Mouse (Mus musculus) heart, adult 18-20 months (tissue): ENCODE results near the gene Synpo2. TPM values are rescaled to one million over a fixed set of nuclear protein-coding genes. Genes with fewer than 3 reads are reported as not detected.

Experiments used
- DNase-seq, 2 experiments: peaks; one replicate each; pipeline ENCODE4 v3.0.0; 2021 to 2022; ENCODE audit warnings: mixed read lengths in 1 of 2
- total RNA-seq, 2 experiments: library from RNA; stranded (reverse); gene quantifications; 2 replicates each; pipeline ENCODE4 v1.2.3; 2021

Synpo2 gene
- total RNA-seq, 2 experiments from 2014 or later, result 73.4 to 88.1 TPM

DNA sequence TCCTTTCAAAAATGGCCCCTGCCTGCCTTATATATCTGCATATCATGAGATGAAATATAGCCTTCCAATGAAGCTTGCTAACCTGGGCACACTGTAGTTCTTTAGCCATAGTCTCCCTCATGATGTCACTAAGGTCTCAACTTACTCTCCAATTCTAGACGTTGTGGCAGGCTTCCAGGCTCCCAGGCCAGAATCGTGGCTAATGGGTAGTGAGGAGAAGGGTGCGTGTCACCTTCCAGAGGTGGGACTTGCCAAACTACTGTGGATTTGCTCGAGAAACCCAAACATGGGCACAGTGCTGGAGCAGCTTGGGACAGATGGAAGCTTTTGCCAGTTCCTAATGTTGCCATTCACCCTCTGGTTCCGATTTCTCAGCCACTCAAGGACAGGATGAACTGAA, 69.5 kb downstream of the Synpo2 start:
- no peak for DNase-seq

DNA sequence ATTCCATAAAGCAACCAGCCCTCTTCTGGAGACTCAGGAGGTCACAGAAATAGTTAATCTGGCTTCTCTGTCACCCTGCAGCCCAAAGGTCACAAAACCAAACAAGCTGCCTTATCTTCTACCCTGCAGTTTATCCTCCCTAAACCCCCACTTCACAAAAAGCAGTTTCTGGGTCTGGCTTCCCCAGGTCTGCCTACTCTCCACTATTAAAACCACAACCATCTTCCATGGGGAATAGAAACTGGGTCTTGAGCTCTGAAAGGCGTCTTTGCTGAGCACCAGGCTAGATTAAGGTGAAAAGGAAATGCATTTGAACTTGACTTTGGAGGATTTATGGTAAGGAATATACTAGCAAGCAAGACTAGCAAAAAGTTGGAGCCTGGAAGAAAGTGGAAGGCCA, 71.8 kb downstream of the Synpo2 start:
- DNase-seq, result no peak

DNA sequence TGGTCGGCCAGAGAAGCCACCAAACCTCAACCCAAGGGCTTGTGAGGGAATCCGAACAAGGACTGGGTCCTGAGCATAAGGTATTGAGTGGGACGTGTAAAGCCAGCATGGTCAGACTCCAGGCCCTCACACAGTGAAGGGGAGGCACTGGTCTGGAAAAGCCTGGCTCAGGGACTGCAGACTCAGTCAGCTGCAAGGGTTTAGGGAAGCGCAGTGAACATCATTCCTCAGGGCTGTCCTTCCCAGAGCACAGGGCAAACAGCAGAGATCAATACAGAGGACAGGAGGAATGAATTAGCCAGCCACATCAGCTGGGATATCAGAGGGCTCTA, 72.8 kb downstream of the Synpo2 start:
- no peak for DNase-seq

DNA sequence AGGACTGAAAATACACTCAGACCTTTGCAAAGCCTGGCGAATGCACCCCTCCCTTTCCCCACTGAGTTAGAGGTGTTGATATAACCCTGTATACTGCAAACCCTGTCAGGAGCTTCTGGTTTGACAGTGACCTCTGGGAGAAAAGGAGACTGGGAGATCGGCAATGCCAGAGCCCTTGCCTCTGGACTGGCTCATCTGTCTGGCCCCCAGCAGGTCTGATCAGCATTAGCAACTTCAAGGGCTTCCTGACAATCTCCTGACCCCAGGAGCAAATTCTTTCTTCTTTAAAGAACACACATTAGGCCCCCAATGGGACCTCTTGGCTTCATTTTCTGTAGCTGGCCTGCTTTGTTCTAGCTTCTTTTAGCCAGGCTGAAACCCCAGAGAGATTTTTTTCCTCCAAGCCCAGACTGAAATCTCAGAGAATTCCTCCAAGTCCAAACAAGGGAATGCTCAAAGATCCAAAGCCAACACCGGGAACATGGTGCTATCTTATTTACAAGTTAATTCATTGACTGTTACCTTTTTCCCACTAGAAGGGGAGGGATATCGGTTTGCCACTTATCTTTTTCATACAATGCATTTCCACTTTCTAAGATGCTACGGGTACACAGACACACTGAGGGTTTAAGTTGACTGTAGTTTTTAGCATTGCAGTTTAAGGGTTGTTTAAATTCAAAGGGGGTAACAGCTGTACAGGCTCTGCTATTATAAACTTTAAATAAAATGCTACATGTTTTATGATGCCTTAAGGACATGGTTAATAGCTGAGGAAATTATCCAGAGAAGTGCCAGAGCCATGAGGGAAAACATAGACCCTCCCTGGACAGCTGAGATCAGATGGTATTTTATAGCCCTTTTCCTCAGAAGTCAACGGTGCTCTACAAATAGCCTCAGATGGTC, 73.4 kb downstream of the Synpo2 start:
- DNase-seq, result no peak

DNA sequence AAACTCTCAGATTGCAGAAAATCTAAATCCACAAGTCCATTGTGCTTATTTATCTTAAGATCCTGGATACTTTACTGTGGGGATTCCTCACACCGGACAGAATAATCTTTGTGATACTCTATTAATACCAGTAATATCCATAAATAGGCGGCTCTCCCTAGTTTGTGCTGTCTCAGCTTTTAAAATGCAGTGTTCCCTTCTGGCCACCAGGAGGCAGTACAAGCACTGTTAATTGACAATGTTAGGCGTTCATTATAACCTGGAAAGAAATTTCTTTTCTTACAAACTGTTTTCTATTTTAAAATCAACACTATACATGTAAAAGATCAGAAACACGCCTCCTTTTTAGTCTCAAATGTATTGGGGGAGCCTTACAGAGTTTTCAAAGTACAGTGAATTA, 75.2 kb downstream of the Synpo2 start:
- DNase-seq, result peak in 1 of 2 experiments; percentile 66

DNA sequence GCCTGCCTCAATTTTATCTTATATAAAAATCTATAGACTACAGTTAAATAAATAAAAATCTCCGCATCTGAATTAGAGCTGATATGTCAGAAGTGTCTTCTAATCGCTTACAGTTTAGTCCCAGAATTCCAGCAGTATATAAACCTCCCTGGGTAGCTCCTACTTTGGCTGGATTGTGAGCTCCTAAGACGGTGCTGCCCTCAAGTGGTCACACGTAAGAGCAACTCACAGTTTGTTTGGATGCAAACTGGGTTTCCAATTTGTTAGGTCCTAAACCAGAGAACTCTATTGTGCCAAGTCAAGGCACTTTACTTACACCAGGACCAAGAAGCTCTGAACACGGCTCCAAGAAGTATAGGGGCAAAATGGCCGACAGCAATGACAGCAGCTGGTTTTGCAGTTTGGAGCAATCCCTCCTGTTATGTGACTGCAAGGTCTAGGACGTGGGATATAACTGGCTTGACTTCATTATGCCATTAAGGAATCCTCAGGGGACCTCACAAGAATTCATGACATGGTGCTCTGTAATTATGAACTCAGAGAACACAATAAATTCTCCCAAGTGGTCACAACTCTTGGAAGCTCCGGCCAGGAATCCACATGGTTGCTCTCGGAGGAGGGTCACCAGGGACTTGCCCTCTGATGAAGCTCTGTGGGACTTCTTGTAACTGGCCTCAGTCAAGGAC, 76.7 kb downstream of the Synpo2 start:
- peak; percentile 74 to 82 for DNase-seq

DNA sequence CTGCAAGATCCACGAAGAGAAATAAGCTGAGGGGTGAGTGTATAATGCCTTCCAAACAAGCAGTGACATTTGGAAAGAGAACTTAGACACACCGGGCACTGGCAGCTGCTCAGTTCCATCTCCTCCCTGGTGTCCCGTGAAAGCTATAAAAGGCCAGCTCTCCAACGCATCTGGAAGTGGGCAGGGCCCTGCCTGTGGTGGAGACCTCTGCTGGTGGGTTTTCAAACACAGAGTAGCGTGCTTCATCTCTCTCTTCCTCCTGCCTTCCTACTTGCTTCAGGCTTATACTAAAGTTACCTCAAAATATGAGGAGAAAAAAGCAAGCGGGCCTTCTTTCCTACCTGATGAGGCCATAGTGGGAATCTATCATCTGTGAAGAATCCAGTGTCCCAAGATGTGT, 77.4 kb downstream of the Synpo2 start:
- DNase-seq, result peak; percentile 62 to 72

DNA sequence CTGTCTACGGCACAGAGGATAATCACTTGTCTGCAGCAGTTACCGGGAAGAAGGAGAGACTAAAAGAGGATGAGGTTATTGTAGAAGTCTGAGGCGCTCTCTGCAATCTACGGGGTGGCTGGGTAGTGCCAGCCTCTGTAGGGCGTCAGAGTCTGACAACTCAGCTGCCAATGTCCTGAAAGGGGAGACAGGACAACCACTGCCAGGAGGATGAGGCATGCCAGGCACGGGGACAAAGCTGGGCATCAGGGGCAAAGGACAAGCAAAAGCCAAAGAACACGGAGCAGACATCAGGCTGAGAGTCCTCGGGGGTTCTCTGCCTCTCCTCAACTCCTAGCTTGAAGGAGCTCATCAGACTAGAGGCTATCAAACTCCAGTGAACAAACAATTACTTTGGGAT, 82.6 kb downstream of the Synpo2 start:
- peak; percentile 51 to 72 for DNase-seq

DNA sequence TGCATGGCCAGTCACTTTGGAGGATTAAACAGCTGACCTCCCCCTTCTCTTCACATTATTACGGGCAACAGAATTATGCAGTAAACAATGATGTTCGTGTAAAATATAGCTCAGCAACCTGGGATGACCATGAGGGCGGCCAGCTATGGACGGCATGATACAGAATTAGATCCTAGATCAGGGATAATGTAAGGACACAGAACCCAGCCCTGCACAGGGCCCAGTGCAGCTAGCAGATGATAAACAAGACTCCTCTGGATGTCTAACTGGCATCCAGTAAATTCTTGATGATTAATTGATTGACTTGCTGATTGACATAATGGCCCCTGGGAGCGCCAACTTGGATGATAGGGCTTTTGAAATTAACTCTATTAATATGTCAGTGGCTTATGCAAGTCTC, 83.0 kb downstream of the Synpo2 start:
- no peak for DNase-seq

DNA sequence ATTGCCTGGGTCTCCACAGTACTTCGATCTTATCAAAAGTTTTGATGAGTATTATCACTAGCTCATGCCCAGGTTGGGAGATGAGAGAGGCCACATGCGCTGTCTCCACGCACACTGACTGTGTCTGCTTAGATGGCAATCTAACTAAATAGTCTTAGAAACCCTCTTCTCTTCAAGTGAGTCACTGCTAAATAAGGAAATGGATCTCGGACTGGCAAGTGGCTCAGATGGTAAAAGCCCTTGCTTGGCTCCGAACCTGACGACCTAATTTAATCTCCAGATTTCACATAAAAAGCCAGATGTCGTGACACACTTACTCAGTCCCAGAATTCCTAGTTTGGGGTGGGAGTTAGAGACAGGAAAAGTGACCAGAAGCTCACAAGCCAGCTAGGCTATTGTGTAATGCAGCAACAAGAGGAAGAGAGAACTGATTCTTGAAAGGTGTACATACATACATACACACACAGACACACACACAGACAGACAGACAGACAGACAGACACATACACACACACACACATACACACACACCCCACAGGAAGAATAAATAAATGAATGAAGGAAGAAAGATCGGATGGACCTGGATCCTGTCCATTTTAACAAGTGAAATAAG, 85.3 kb downstream of the Synpo2 start:
- no peak for DNase-seq

DNA sequence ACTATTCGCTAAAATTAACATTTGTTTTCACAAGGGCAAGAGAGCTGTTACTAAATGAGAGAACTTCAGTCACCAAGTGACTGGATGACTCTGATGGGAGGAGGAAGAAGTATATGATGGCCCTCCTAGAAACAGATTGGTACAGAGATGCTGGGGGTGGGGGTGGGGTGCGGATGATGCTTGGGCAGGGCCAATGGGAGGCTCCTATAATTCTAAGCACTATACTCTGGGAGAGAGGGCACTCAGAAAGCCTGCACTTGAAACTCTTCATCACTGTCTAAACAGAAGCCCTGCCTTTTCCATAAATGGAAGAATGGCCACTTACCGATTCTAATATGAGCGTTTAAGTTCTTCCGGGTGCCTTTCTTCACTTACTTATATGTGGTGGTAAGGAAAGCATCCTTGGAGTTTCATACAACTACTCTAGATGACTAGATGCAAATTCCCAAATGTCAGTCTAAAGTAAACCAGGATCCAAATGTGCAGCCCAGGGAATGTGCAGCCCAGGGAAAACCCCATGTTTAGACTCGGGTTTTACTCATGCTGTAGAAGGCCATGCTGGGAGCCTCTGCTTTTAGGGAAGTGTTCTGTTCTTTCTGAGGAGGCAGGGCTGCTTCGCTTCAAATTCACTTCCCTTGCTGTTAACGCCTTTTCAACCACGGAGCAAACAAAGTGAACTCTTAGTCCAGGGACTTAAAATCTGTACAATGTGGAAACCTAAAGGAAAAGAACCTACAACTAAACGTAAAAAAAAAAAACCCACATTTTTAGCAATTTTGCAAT, 86.4 kb downstream of the Synpo2 start:
- DNase-seq, result peak in 1 of 2 experiments; percentile 10

DNA sequence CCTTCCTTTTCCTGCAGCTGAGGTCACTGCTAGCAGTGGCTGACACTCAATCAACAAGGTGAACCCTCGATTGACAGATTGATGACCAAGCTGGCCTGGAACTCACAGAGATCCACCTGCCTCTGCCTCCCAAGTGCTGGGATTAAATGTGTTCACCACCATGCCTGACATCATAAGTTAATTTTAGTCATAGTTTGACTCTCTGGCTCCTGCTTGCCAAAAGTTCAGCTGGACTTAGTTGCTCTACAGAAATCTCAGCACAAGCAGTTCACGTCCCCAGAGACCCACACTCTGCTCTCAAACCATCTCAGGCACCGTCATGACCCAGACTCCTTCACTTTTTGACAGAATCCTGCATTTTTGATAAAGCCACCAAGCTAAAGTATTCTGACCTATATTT, 87.3 kb downstream of the Synpo2 start:
- peak in 1 of 2 experiments; percentile 21 for DNase-seq

DNA sequence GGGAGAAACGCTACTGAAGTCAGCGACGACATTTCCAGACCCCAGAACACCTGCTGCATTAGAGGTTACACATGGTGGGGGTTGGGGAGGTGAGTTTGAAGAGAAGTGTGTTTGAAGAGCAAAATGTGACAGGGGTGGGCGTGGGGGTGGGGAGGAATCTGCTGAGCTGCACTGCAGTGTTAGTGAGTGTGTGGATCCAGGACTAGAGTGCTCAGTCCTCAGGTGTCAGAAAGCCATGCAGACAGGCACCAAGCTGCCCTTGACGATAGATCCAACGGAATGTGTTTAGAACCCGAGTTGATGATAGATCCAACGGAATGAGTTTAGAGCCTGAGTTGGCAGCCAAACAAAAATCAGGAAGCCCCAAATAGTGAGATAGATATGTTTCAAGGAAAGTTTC, 89.4 kb downstream of the Synpo2 start:
- DNase-seq, result peak in 1 of 2 experiments; percentile 19

DNA sequence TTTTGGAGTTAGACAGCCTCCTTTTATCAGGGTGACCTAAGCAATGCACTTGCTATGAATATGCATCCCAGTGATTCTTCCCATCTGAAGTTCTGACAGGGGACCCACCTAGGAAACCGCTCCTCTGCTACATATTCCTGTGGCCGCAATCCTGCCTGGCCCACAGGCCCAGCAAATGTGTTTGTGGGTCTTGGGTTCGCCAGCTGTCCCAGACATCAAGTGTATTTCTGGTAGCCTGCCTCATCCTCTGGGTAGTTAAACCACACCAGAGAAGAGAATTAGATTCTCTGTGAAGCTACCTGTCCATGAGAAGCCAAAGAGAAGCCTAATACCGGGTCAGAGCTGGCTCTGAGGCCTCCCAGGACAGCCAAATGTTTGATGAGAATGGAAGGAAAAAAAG, 90.0 kb downstream of the Synpo2 start:
- no peak for DNase-seq

DNA sequence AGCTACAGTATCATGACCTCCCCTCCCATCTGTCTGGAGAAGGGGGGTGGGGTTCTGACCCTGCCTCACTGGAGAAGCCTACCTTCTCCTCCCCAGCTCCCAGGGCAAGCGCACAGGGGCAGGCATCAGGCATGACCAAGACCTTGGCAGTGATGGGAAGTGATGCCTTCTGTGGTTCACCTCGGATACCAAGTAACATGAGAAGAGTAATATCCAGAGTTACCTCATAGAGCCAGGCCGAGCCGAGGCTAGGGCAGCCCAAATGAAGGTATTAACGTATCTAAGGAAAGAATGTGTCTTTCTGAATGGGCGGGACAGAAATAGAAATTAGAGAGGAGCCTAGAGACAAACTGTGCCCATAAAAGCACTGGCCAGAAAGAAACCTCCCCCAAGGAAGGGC, 92.5 kb downstream of the Synpo2 start:
- peak in 1 of 2 experiments; percentile 40 for DNase-seq

DNA sequence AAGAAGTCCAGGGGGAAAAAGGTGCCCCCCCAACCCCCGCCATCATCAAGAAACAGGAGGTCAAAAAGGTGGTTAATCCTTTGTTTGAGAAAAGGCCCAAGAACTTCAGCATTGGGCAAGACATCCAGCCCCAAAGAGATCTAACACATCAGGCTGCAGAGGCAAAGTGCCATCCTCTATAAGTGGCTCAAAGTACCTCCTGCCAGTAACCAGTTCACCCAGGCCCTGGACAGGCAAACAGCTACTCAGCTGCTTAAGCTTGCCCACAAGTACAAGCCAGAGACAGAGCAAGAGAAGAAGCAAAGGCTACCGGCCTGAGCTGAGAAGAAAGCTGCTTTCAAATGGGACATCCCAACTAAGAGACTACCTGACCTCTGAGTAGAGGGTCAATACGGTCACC, 93.7 kb downstream of the Synpo2 start:
- DNase-seq, result peak in 1 of 2 experiments; percentile 56

DNA sequence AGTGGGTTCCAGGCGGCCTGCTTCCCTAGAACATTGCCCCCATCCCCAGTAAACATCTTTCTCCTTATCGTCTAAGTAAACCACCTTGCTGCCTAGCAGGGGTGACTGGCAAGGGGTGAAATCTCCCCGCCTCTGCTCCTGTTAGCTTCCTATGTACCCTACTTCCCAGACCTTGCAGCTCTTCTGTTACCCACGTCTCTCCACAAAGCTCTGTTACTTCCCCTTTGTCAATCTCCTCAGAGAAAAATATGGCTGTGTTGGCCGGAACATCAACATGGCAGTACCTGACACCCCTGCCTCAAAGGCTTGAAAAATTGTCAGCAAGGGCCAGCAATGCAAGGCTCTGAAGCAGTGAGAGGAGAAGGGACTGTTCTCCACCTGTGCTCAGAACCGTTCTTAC, 94.9 kb downstream of the Synpo2 start:
- no peak for DNase-seq

DNA sequence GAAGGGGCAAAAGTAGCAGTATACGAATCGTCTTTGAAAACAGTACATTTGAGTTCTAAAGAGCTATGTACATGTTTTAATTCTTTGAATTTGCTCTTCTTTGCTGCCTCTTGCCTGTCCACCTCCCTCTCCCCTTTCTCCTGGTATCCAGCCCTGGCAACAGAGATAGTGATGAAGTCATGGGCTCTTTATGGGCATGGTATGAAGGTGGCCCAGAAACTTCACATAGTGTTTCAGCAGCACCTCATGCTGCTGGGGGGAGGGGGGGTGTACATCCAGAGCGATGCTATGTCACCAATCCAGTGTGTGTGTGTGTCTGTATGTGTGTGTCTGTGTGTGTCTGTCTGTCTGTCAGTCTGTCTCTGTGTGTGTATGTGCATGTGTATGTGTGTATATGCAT, 95.8 kb downstream of the Synpo2 start:
- peak in 1 of 2 experiments; percentile 44 for DNase-seq

DNA sequence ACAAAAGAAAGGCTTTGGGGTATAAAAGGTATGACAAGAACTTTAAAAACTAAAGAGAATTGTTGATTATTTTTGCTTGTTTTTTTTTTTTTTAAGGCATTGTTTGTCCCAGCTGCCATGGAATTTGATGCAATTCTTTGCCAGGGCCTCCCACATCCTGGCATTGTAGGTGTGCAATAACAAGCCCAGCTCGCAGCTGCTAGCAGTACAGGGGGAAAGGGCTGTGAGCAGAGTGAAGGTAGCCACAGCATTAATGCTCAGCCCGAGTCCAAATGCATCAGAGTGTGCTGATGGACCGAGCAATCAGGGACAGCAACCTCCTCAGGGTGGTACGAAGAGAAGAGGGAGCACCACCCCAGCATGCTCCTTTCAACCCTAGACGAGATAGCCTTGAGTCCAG, 96.3 kb downstream of the Synpo2 start:
- no peak for DNase-seq

DNA sequence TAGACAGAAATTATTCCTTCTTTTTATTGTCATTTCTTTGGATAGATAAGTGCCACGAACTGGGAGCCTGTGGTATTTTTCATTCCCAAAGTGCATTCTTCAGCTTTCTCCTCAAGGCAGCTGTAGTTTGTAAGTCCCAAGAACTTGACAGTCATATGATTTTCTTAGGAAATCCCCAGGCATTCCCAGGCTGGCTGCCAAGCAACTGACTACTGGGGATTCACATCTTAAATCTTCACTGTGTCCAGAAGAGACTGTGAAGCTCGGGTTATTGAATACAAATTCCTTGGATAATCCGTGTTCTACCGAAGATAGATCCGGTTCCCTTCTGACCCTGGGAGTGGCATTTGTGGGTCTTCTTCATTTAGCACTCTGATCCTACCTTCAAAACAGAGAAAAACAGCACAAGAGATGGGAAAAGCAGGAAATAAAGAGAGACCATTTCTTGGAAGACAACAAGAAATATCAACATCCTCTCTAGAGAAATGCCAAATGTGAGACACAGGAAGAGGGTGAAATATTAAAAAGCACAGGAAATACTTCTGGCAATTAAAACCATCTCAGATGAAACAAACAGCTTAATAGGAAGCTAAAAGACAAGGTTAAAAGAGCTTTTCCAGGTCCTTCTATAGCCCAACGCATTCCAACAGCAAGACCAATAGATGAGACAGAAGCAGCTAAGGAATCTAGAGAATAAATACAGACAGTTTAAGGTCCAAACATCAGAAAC, 97.5 kb downstream of the Synpo2 start:
- peak; percentile 90 to 92 for DNase-seq

DNA sequence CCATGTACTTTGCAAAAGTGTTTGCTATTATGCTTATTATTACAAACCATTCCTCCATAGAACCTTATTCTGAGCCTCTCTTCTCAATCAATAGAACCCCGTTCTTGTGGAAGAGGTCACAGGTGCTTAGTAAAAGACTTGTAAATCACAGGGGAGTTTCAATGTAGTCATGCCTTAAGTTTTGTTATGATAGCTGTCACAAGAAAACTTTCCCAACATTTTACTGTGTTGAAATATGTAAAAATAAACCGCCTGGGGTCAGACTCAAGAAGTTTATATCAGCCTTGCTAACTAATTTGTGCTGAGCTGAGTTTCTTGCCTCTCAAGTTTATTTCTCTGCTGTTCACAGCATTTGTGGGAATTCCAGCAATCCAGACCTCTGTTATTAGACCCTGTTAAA, 103.8 kb downstream of the Synpo2 start:
- DNase-seq, result no peak
